Mouse (Mus musculus) bone marrow macrophage, adult 2 months (primary cell): ENCODE results near the gene Tiam1. TPM values are rescaled to one million over a fixed set of nuclear protein-coding genes. Genes with fewer than 3 reads are reported as not detected.

Experiments
- H3K27ac ChIP-seq: 2 replicates; pipeline ENCODE4 v1.5.1; 2012; ENCODE audit warnings: low read depth, low read length; ENCODE audit not compliant: insufficient read depth
- H3K4me1 ChIP-seq: 2 replicates; pipeline ENCODE4 v1.6.1; 2012; ENCODE audit warnings: low read length; ENCODE audit not compliant: control insufficient read depth, insufficient read depth
- H3K4me3 ChIP-seq: 2 replicates; pipeline ENCODE4 v1.5.1; 2012; ENCODE audit warnings: mild to moderate bottlenecking, low read length, moderate library complexity; ENCODE audit not compliant: insufficient read depth
- CTCF ChIP-seq: IDR thresholded peaks from 2 replicates; pipeline ENCODE4 v1.5.1; 2012; ENCODE audit warnings: low read depth, mild to moderate bottlenecking, low read length, moderate library complexity
- POLR2A ChIP-seq: IDR thresholded peaks from 2 replicates; pipeline ENCODE4 v1.6.1; 2012; ENCODE audit warnings: mild to moderate bottlenecking, low read depth, low read length, borderline replicate concordance
- polyA plus RNA-seq: library from polyadenylated mRNA; stranded (reverse); fragments of >200 nt; gene quantifications from 2 replicates; pipeline ENCODE4 v1.2.4, GENCODE M21; 2012; ENCODE audit not compliant: missing spikeins, insufficient read depth, insufficient read length

Tiam1 gene
- polyA plus RNA-seq: 18.2 and 21.4 TPM in 2 replicates

- Histone ChIP-seq H3K27ac (no peak within 1 kb of the TSS), H3K4me3 (peak within 1 kb of the TSS; percentile 46), H3K4me1 (peaks cover 4% of the 10 kb centered on the region; the same call in 1 of the 2 replicates)
- TF ChIP-seq CTCF: no peak
- TF ChIP-seq POLR2A: no peak
Observed at GRCm38 (mm10) chr16:90143760-90144516, at the start of gene Tiam1. Gene Tiam1, minus strand, starts transcription at chr16:90143769.

- Histone ChIP-seq H3K27ac (no peak overlapping the region), H3K4me3 (no peak overlapping the region), H3K4me1 (no peaks in the 10 kb centered on the region)
- no peak for TF ChIP-seq POLR2A
Observed at GRCm38 (mm10) chr16:90191289-90191688, 47.7 kb upstream of the Tiam1 start.

DNA sequence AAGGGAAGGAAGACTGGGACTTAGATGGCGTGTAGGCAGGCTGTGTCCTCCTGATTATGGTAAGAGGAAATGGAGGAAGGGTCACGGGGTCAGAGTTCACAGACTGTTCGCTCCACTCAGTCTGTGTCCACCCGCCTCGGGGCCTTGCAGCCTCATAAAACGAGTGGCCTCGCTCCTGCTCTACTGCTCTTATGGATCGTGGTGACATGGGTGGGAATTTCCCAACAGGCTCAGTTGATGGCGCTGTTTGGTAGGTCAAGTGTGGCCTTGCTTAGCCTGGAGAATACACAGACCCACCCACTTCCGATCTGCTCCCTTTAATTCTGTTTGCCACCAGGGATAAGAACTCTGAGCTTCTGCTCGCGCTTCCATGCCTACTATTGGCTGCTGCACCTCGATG lies 43.9 kb upstream of the Tiam1 start:
- peak; percentile 39; the same call in 1 of the 2 replicates for TF ChIP-seq CTCF
- no peak for TF ChIP-seq POLR2A
- H3K4me1 ChIP-seq: no peaks in the 10 kb centered on the region
- no peak overlapping the region for H3K4me3 ChIP-seq

GRCm38 (mm10) chr16:90185928-90186588 lies 42.5 kb upstream of the Tiam1 start:
- H3K4me1 ChIP-seq: no peaks in the 10 kb centered on the region
- H3K27ac ChIP-seq: no peak overlapping the region
- TF ChIP-seq POLR2A (no peak), CTCF (peak; percentile 72)
- H3K4me3 ChIP-seq: no peak overlapping the region

More for the DNA sequence above, 43.9 kb upstream of the Tiam1 start:
- no peak overlapping the region for H3K27ac ChIP-seq

GRCm38 (mm10) chr16:90184135-90184534 lies 40.6 kb upstream of the Tiam1 start:
- peaks cover 3% of the 10 kb centered on the region for H3K4me1 ChIP-seq
- H3K27ac ChIP-seq: no peak overlapping the region
- no peak for TF ChIP-seq POLR2A
- TF ChIP-seq CTCF: no peak
- no peak overlapping the region for H3K4me3 ChIP-seq

DNA sequence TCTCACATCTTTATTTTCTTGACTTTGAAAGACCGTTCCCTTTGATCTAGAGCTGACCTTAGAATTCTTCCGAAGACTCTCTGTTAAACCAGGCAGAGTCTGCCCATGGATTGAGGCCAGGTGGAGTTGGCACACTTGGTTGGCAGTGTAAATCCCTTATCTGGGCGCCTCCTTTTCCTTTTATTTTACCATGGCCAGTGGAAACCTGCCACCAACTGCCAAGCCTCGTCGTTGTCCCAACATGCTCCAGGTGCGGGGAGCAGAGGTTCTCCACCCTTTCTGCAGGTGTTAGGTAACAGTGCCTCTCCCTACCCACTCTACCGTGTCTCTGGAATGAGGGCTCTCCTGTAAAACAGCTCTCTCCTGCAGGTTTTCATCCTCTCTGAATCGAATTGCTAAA lies 38.1 kb upstream of the Tiam1 start:
- peaks cover 11% of the 10 kb centered on the region for H3K4me1 ChIP-seq
- H3K4me3 ChIP-seq: no peak overlapping the region

GRCm38 (mm10) chr16:90180975-90181374 lies 37.4 kb upstream of the Tiam1 start:
- Histone ChIP-seq H3K27ac (no peak overlapping the region), H3K4me3 (no peak overlapping the region), H3K4me1 (peaks cover 16% of the 10 kb centered on the region)
- no peak for TF ChIP-seq POLR2A
- TF ChIP-seq CTCF: no peak

More for the DNA sequence above, 38.1 kb upstream of the Tiam1 start:
- TF ChIP-seq POLR2A: no peak
- no peak for TF ChIP-seq CTCF
- no peak overlapping the region for H3K27ac ChIP-seq

- Histone ChIP-seq H3K4me3 (no peak overlapping the region), H3K27ac (no peak overlapping the region), H3K4me1 (peaks cover 16% of the 10 kb centered on the region)
- TF ChIP-seq CTCF: no peak
- TF ChIP-seq POLR2A: no peak
Observed at GRCm38 (mm10) chr16:90179892-90180291, 36.3 kb upstream of the Tiam1 start.

DNA sequence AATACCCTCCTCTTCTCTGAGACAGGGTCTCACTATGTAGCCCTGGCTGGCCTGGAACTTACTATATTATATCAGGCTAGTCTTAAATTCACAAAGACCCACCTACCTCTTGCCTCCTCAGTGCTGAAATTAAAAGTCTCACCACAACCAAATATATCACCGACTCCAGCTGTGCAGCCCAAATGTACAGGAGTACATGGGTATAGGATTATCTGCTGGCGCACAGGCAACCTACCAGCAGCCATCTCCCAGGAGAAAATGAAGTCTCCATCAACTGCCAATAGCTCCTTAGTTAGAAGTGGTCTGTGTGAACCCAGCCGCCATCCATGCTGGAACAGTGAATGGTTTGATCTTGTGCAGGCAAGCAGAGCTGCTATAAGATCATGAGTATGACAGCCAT lies 34.8 kb upstream of the Tiam1 start:
- Histone ChIP-seq H3K27ac (no peak overlapping the region), H3K4me1 (peaks cover 16% of the 10 kb centered on the region), H3K4me3 (no peak overlapping the region)
- TF ChIP-seq CTCF (no peak), POLR2A (no peak)

DNA sequence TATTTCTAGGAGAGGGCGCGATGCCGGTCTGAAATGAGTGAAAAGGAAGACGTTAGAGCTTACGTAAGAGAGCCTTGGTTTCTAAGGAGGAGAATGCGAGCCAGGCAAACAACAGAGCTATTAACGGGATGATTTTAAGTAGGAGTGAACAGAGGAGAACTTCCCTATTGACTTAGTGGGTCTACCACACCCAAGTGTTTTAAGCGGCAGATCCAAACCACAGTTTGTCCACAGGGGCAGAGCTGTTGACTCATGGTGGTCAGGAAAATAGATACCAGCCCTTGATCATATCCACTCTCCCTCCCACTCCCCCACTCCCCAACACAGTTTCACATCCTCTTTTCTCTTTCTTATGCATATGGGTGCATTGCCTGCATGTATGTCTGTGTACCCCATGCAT lies 33.9 kb upstream of the Tiam1 start:
- Histone ChIP-seq H3K27ac (peak overlapping the region; percentile 45), H3K4me1 (peaks cover 16% of the 10 kb centered on the region), H3K4me3 (no peak overlapping the region)
- no peak for TF ChIP-seq CTCF
- no peak for TF ChIP-seq POLR2A
